Mouse (Mus musculus): Measurements from ENCODE around the gene Tor2a. TPM values are rescaled to one million over a fixed set of nuclear protein-coding genes. Genes with fewer than 3 reads are reported as not detected.

Gene Tor2a
- polyA plus RNA-seq, 1 experiment from 2014 or later = 73.1 TPM

MicroRNA genes within 50 kb of the gene (microRNA counts, 519-probe panel; counts per million panel counts)
- microRNA mmu-miR-2861 = 1,434 counts per million, percentile 11 among the panel's probes with 10 or more counts

Small RNA genes lying within 50 kb of the gene (microRNA-seq; reads per million reads assigned to microRNA genes)
- not detected for gene Mir2861
- gene Mir3960 = not detected

Other genes with a start within 250 kb of the Tor2a start
- gene Fam102a, start 221.9 kb upstream of the Tor2a start, polyA plus RNA-seq (2015; fragmentation: Nextera tagmentation; extraction: Ambion mirVana) = 7.6 and 9.4 TPM in 2 replicates
- 123 and 128 TPM in 2 replicates for gene Dpm2, start 186.4 kb upstream of the Tor2a start, polyA plus RNA-seq (2015; fragmentation: Nextera tagmentation; extraction: Ambion mirVana)
- 0.33 and 0.34 TPM in 2 replicates for gene Pip5kl1, start 182.4 kb upstream of the Tor2a start, polyA plus RNA-seq (2015; fragmentation: Nextera tagmentation; extraction: Ambion mirVana)
- gene 9430097D07Rik, start 181.6 kb upstream of the Tor2a start, polyA plus RNA-seq (2015; fragmentation: Nextera tagmentation; extraction: Ambion mirVana) = not detected in 2 replicates
- gene St6galnac4, start 170.1 kb upstream of the Tor2a start, polyA plus RNA-seq (2015; fragmentation: Nextera tagmentation; extraction: Ambion mirVana) = 14.7 and 16.5 TPM in 2 replicates
- gene St6galnac6, start 157.5 kb upstream of the Tor2a start, polyA plus RNA-seq (2015; fragmentation: Nextera tagmentation; extraction: Ambion mirVana) = 12.3 and 15.2 TPM in 2 replicates
- gene Ak1, start 135.5 kb upstream of the Tor2a start, polyA plus RNA-seq (2015; fragmentation: Nextera tagmentation; extraction: Ambion mirVana) = 15.3 and 18.6 TPM in 2 replicates
- gene Eng, start 110.6 kb upstream of the Tor2a start, polyA plus RNA-seq (2015; fragmentation: Nextera tagmentation; extraction: Ambion mirVana) = 66.8 and 70.3 TPM in 2 replicates
- gene Fpgs, start 53.1 kb upstream of the Tor2a start, polyA plus RNA-seq (2015; fragmentation: Nextera tagmentation; extraction: Ambion mirVana) = 29.8 and 32.0 TPM in 2 replicates
- 83.4 and 86.0 TPM in 2 replicates for gene Cdk9, start 44.2 kb upstream of the Tor2a start, polyA plus RNA-seq (2015; fragmentation: Nextera tagmentation; extraction: Ambion mirVana)
- gene Sh2d3c, start 36.2 kb upstream of the Tor2a start, polyA plus RNA-seq (2015; fragmentation: Nextera tagmentation; extraction: Ambion mirVana) = 26.1 and 26.5 TPM in 2 replicates
- gene 6330409D20Rik, start 16.2 kb upstream of the Tor2a start, polyA plus RNA-seq (2015; fragmentation: Nextera tagmentation; extraction: Ambion mirVana) = 0.26 TPM in 1 of 2 replicates, not detected in the other
- 0.32 and 0.34 TPM in 2 replicates for gene Ttc16, start 18.4 kb downstream of the Tor2a start, polyA plus RNA-seq (2015; fragmentation: Nextera tagmentation; extraction: Ambion mirVana)
- gene Ptrh1, start 18.6 kb downstream of the Tor2a start, polyA plus RNA-seq (2015; fragmentation: Nextera tagmentation; extraction: Ambion mirVana) = 5.4 and 6.3 TPM in 2 replicates
- gene Cfap157, start 27.2 kb downstream of the Tor2a start, polyA plus RNA-seq (2015; fragmentation: Nextera tagmentation; extraction: Ambion mirVana) = 0.58 and 1.2 TPM in 2 replicates
- 18.1 TPM in 2 replicates for gene Stxbp1, start 90.0 kb downstream of the Tor2a start, polyA plus RNA-seq (2015; fragmentation: Nextera tagmentation; extraction: Ambion mirVana)
- 35.4 and 37.8 TPM in 2 replicates for gene Fam129b, start 118.9 kb downstream of the Tor2a start, polyA plus RNA-seq (2015; fragmentation: Nextera tagmentation; extraction: Ambion mirVana)
- 141 and 162 TPM in 2 replicates for gene Rpl12, start 204.3 kb downstream of the Tor2a start, polyA plus RNA-seq (2015; fragmentation: Nextera tagmentation; extraction: Ambion mirVana)
- gene Lrsam1, start 204.4 kb downstream of the Tor2a start, polyA plus RNA-seq (2015; fragmentation: Nextera tagmentation; extraction: Ambion mirVana) = 6.8 and 7.8 TPM in 2 replicates
- 21.5 and 26.6 TPM in 2 replicates for gene Slc2a8, start 224.8 kb downstream of the Tor2a start, polyA plus RNA-seq (2015; fragmentation: Nextera tagmentation; extraction: Ambion mirVana)

Measured in intestine, embryonic 16.5 days (tissue).